Comparison of ENCODE assay signal across 8 mouse cellular contexts in the genomic region with DNA sequence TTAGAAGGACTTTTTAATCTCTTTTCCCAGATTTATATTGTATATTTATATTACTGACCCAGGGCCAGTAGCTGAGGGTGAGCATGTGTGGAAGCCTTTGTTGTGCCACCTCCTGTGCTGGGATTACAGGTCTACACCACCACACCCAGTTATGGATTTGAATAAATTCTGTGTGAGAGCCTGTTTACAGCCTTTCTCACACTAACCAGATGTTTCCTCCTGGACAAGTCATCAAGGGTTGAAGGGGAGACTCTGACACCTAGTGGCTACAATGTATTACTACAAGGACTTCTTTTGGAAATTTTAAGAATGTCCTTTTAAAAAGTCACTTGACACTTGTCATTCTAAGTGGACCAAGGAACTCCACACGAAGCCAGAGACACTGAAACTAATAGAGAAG. TPM values are rescaled to one million over a fixed set of nuclear protein-coding genes. Genes with fewer than 3 reads are reported as not detected.
DNase-seq lines count a peak whose midpoint lies in the region; ATAC-seq and TF ChIP-seq lines count a peak whose summit lies in the region.

No protein-coding gene starts in this region.

- no peaks in the 10 kb centered on the region for H3K4me1 ChIP-seq in hindbrain, embryonic 11.5 days (replicated peaks; ENCODE audit: control insufficient read depth, insufficient read depth, low read length)
- H3K4me1 ChIP-seq in hindbrain, embryonic 13.5 days (replicated peaks) = no peaks in the 10 kb centered on the region
- peaks cover 2 to 16% of the 10 kb centered on the region in 2 experiments; a peak in 3 of 4 replicates for H3K4me1 ChIP-seq in CH12.LX (ENCODE audit: control insufficient read depth in 1 of 2, insufficient read depth in 2 of 2)

- no peak overlapping the region for H3K9ac ChIP-seq in hindbrain, embryonic 11.5 days (ENCODE audit: low read depth, low read length)
- no peak overlapping the region for H3K9ac ChIP-seq in hindbrain, embryonic 13.5 days
- H3K9ac ChIP-seq in CH12.LX (ENCODE audit: insufficient read depth, low read depth) = no peak overlapping the region

- TF ChIP-seq EP300 in CH12.LX (IDR thresholded peaks at IDR 0.05; ENCODE audit: low read length) = no peak

- no peaks in the 10 kb centered on the region for H3K9me3 ChIP-seq in hindbrain, embryonic 11.5 days (ENCODE audit: control insufficient read depth, low read length)
- no peaks in the 10 kb centered on the region for H3K9me3 ChIP-seq in hindbrain, embryonic 13.5 days
- H3K9me3 ChIP-seq in CH12.LX (replicated peaks; ENCODE audit: low read length) = no peaks in the 10 kb centered on the region

- no peak for TF ChIP-seq POLR2A in CH12.LX (IDR thresholded peaks at IDR 0.05; ENCODE audit: low read depth, low read length)

- no peak overlapping the region for H3K27ac ChIP-seq in hindbrain, embryonic 11.5 days (ENCODE audit: low read depth, low read length)
- H3K27ac ChIP-seq in hindbrain, embryonic 13.5 days = no peak overlapping the region
- no peak overlapping the region for H3K27ac ChIP-seq in CH12.LX (ENCODE audit: insufficient read depth, low read depth)

- DNase-seq in hindbrain, embryonic 11.5 days (ENCODE audit: low spot score) = peak; percentile 41
- DNase-seq in CH12.LX (ENCODE audit: extremely low read depth) = peak; percentile 65
- DNase-seq in lung, postnatal 36 days = peak; percentile 24
- DNase-seq in adrenal gland, adult 18-20 months (ENCODE audit: low spot score in 2 of 2) = no peak
- no peak for DNase-seq in gastrocnemius, adult 8-10 months (ENCODE audit: low spot score in 2 of 2)
- no peak for DNase-seq in spleen, postnatal 14 days (ENCODE audit: low spot score in 2 of 2)

- 0 out of 2 replicates have a peak, but pooled peaks have one; percentile 40 for ATAC-seq in hindbrain, embryonic 11.5 days (ENCODE audit: low FRiP score)
- ATAC-seq in hindbrain, embryonic 13.5 days (ENCODE audit: low FRiP score) = no peak
- peak; percentile 81 for ATAC-seq in common myeloid progenitor, adult 5-6 weeks (replicated peaks; ENCODE audit: low read depth, poor library complexity, severe bottlenecking)

- H3K4me2 ChIP-seq in hindbrain, embryonic 11.5 days (replicated peaks; ENCODE audit: low read depth, low read length) = no peak overlapping the region
- H3K4me2 ChIP-seq in hindbrain, embryonic 13.5 days = no peak overlapping the region
- no peak overlapping the region for H3K4me2 ChIP-seq in CH12.LX (ENCODE audit: insufficient read depth, low read depth, poor library complexity, severe bottlenecking)

- TF ChIP-seq RAD21 in CH12.LX (IDR thresholded peaks at IDR 0.05; ENCODE audit: low read depth, low read length) = peak; percentile 81

- WGBS in hindbrain, embryonic 11.5 days = 0% methylated on average over 1 of the region's 1 CpGs
- WGBS in hindbrain, embryonic 13.5 days = 0% methylated on average over 1 of the region's 1 CpGs

- H3K4me3 ChIP-seq in hindbrain, embryonic 11.5 days (ENCODE audit: low read depth, low read length) = no peak overlapping the region
- H3K4me3 ChIP-seq in hindbrain, embryonic 13.5 days = no peak overlapping the region
- no peak overlapping the region for H3K4me3 ChIP-seq in CH12.LX (replicated peaks in 1 of 3; ENCODE audit: low read depth in 2 of 3, low read length in 2 of 3, poor library complexity in 1 of 3)

- peak; percentile 58 to 80 for TF ChIP-seq CTCF in CH12.LX (conservative IDR thresholded peaks at IDR 0.05 in 1 of 2, IDR thresholded peaks at IDR 0.05 in 1 of 2; ENCODE audit: low read depth in 2 of 2, low read length in 2 of 2)

- in situ Hi-C loops in CH12.LX (cut with MboI; ENCODE audit: low pct_ligation_motif_present, low pct_unique_long_range_greater_than_20kb, low sequenced_read_pairs) = loop anchor here (25.0 kb wide), 1 partner anchor 615 kb away; no protein-coding TSS in a partner anchor

- no peaks in the 10 kb centered on the region for H3K79me2 ChIP-seq in CH12.LX (replicated peaks; ENCODE audit: control insufficient read depth, extremely low read depth, insufficient read depth, poor library complexity, severe bottlenecking)

- H3K36me3 ChIP-seq in hindbrain, embryonic 11.5 days (ENCODE audit: control insufficient read depth, insufficient read depth, low read length) = no peaks in the 10 kb centered on the region
- no peaks in the 10 kb centered on the region for H3K36me3 ChIP-seq in hindbrain, embryonic 13.5 days
- no peaks in the 10 kb centered on the region for H3K36me3 ChIP-seq in CH12.LX (replicated peaks in 1 of 2; ENCODE audit: control insufficient read depth in 1 of 2, insufficient read depth in 1 of 2, low read length in 1 of 2)

- H3K27me3 ChIP-seq in hindbrain, embryonic 11.5 days (ENCODE audit: control insufficient read depth, insufficient read depth, low read length) = no peaks in the 10 kb centered on the region
- no peaks in the 10 kb centered on the region for H3K27me3 ChIP-seq in hindbrain, embryonic 13.5 days
- H3K27me3 ChIP-seq in CH12.LX (replicated peaks) = no peaks in the 10 kb centered on the region

- dilution Hi-C loops in CH12.LX (cut with MboI; ENCODE audit: extremely low pct_ligation_motif_present, extremely low pct_unique_long_range_greater_than_20kb, low sequenced_read_pairs) = no loop called here

TF ChIP-seq in CH12.LX, 34 proteins besides CTCF, POLR2A, EP300 and RAD21:
- TF ChIP-seq GABPA (IDR thresholded peaks at IDR 0.05; ENCODE audit: insufficient replicate concordance, low read depth, low read length) (no peak), SMC3 (IDR thresholded peaks at IDR 0.05; ENCODE audit: low read depth, low read length) (peak; percentile 58), ZMIZ1 (IDR thresholded peaks at IDR 0.05; ENCODE audit: low read depth, low read length) (no peak), ETS1 (conservative IDR thresholded peaks at IDR 0.05; ENCODE audit: low read depth, low read length) (peak; percentile 35; the same call in 1 of the 2 replicates), TCF12 (IDR thresholded peaks at IDR 0.05; ENCODE audit: low read depth, low read length) (no peak), PAX5 (IDR thresholded peaks at IDR 0.05; ENCODE audit: low read length) (no peak)

RNA-seq across cellular contexts. Expression of a gene that starts 28.7 kb away (rescaled TPM):
- 0.28 and 0.31 TPM in 2 replicates for polyA plus RNA-seq in hindbrain, embryonic 11.5 days (2014; fragmentation: Nextera tagmentation; extraction: Ambion mirVana)
- 0.09 and 0.10 TPM in 2 replicates for polyA plus RNA-seq in hindbrain, embryonic 13.5 days (2015; fragmentation: Nextera tagmentation; extraction: Ambion mirVana)
- total RNA-seq in CH12.LX (2012; rRNA removed) = 5.0 and 6.6 TPM in 2 replicates
- 3.8 and 3.9 TPM in 2 replicates for total RNA-seq in CH12.LX (2014; rRNA removed)
- polyA plus RNA-seq in CH12.LX (2012; ENCODE audit: insufficient read length, low read depth) = 5.1 and 5.2 TPM in 2 replicates
- total RNA-seq in common myeloid progenitor, adult 5-6 weeks (2017) = 0.39 and 0.46 TPM in 2 replicates
- total RNA-seq in adrenal gland, adult 18-20 months (2021) = 1 to 10 TPM; 1.4 to 2.0 TPM
- total RNA-seq in gastrocnemius, adult 8-10 months (2022) = 1 to 10 TPM in 1 of 4 experiments, under 1 TPM in 3; 0.56 to 1.4 (median 0.90) TPM

Comparison
In these comparisons a context has a peak if more than half of its experiments do, and no peak if none do; other contexts are left out.
1. DNase-seq: peak in hindbrain, embryonic 11.5 days (single experiment), CH12.LX (single experiment) and lung, postnatal 36 days (single experiment); none in adrenal gland, adult 18-20 months (0 of 2), gastrocnemius, adult 8-10 months (0 of 2) and spleen, postnatal 14 days (0 of 2).